Mouse (Mus musculus) lung, adult 2 months (tissue): Measurements from ENCODE around the gene Sar1a.

Experiments
- CTCF ChIP-seq: fragments of 200-500 bp; IDR thresholded peaks from 2 replicates; pipeline ENCODE4 v1.5.1; 2011; ENCODE audit warnings: mild to moderate bottlenecking, low read length, control low read depth; ENCODE audit not compliant: insufficient read depth
- POLR2A ChIP-seq: fragments of 200-500 bp; IDR thresholded peaks from 2 replicates; pipeline ENCODE4 v1.6.1; 2011; ENCODE audit warnings: low read depth, mild to moderate bottlenecking, control low read depth, low read length, borderline replicate concordance; ENCODE audit errors: extremely low read depth

GRCm38 (mm10) chr10:61717406-61718296, 37.6 kb downstream of the Sar1a start:
- TF ChIP-seq POLR2A (no peak), CTCF (no peak)
